Mouse (Mus musculus) hindbrain, embryonic 11.5 days (tissue): ENCODE results near the gene Aff1. TPM values are rescaled to one million over a fixed set of nuclear protein-coding genes. Genes with fewer than 3 reads are reported as not detected.

ENCODE experiments used
- ATAC-seq: fragments of 200-750 bp; cut with Nextera tagmentation; 2 replicates; pipeline ENCODE4 v1.8.0; 2017; ENCODE audit warnings: mild to moderate bottlenecking, moderate TSS enrichment, moderate library complexity; ENCODE audit not compliant: low FRiP score
- DNase-seq: peaks from one replicate; pipeline ENCODE4 v3.0.0-alpha.2; 2015; ENCODE audit warnings: low spot score
- H3K27ac ChIP-seq: fragments of 300-500 bp; sonication (generic); 2 replicates; pipeline ENCODE4 v1.5.1; 2014; ENCODE audit warnings: mild to moderate bottlenecking, low read depth, low read length
- H3K27me3 ChIP-seq: fragments of 300-500 bp; sonication (generic); 2 replicates; pipeline ENCODE4 v1.6.1; 2014; ENCODE audit warnings: mild to moderate bottlenecking, low read length, moderate library complexity, mixed read lengths; ENCODE audit not compliant: control insufficient read depth, insufficient read depth
- H3K36me3 ChIP-seq: fragments of 300-500 bp; sonication (generic); 2 replicates; pipeline ENCODE4 v1.6.1; 2014; ENCODE audit warnings: mild to moderate bottlenecking, low read length, moderate library complexity, mixed read lengths; ENCODE audit not compliant: control insufficient read depth, insufficient read depth
- H3K4me1 ChIP-seq: fragments of 300-500 bp; sonication (generic); replicated peaks from 2 replicates; pipeline ENCODE4 v1.6.1; 2014; ENCODE audit warnings: low read length, mixed read lengths; ENCODE audit not compliant: control insufficient read depth, insufficient read depth
- H3K4me2 ChIP-seq: fragments of 300-500 bp; sonication (generic); replicated peaks from 2 replicates; pipeline ENCODE4 v1.6.1; 2014; ENCODE audit warnings: mild to moderate bottlenecking, low read depth, low read length
- H3K4me3 ChIP-seq: fragments of 300-500 bp; sonication (generic); 2 replicates; pipeline ENCODE4 v1.5.1; 2014; ENCODE audit warnings: low read depth, low read length
- H3K9ac ChIP-seq: fragments of 300-500 bp; sonication (generic); 2 replicates; pipeline ENCODE4 v1.6.1; 2014; ENCODE audit warnings: low read depth, low read length
- H3K9me3 ChIP-seq: fragments of 300-500 bp; sonication (generic); 2 replicates; pipeline ENCODE4 v1.6.1; 2016; ENCODE audit warnings: low read length; ENCODE audit not compliant: control insufficient read depth
- WGBS: fragments of 180-500 bp; shearing (Covaris S2); extraction: QIAGEN DNeasy Blood & Tissue Kit; methylation state at CpG from one replicate; pipeline ENCODE4 v1.1.7; 2014; 5-methylcytosine and 5-hydroxymethylcytosine counted together
- polyA plus RNA-seq: library from polyadenylated mRNA; unstranded; fragments of >200 nt; fragmentation: Nextera tagmentation; extraction: Ambion mirVana; gene quantifications from 2 replicates; pipeline ENCODE4 v1.2.1, GENCODE M21; 2014

The Aff1 gene
- polyA plus RNA-seq, 1 experiment from 2014 or later = 7.0 TPM

DNA sequence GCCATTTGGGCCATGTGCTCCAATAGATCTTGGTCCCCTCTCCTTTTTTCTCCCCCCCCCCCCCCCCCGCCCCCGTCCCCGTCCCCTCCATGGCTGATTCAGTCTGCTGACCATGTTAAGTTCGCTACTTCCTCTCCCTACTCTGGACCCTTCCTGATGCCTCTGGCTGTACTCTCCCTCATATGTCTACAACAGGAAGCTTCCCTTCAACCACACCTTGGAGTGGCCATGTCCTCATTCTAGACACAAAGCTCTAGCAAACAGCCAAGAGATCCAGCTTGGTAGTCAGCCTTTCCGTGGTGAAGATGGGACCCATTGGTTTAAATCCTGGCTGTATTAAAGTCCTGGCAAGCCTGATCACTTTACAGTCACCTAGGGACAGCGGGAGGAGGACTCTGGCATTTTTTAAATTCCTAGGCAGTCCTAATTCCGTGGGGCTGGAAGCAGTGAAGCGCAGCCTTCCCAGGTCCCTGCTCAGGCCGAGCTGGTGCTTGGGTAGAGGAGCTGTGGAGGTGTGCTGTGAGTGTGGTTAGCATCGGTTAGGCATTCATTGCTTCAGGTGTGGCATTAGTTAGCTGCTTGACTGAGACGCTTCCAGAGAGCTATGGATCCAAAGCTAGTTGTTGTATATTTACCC is 144.1 kb downstream of the Aff1 start:
- Histone ChIP-seq H3K27ac (no peak overlapping the region), H3K4me1 (no peaks in the 10 kb centered on the region), H3K36me3 (no peaks in the 10 kb centered on the region), H3K4me3 (no peak overlapping the region), H3K9ac (no peak overlapping the region), H3K27me3 (no peaks in the 10 kb centered on the region), H3K4me2 (no peak overlapping the region), H3K9me3 (no peaks in the 10 kb centered on the region)
- no peak for DNase-seq
- no peak for ATAC-seq
- WGBS = 74% methylated on average over 8 of the region's 11 CpGs

DNA sequence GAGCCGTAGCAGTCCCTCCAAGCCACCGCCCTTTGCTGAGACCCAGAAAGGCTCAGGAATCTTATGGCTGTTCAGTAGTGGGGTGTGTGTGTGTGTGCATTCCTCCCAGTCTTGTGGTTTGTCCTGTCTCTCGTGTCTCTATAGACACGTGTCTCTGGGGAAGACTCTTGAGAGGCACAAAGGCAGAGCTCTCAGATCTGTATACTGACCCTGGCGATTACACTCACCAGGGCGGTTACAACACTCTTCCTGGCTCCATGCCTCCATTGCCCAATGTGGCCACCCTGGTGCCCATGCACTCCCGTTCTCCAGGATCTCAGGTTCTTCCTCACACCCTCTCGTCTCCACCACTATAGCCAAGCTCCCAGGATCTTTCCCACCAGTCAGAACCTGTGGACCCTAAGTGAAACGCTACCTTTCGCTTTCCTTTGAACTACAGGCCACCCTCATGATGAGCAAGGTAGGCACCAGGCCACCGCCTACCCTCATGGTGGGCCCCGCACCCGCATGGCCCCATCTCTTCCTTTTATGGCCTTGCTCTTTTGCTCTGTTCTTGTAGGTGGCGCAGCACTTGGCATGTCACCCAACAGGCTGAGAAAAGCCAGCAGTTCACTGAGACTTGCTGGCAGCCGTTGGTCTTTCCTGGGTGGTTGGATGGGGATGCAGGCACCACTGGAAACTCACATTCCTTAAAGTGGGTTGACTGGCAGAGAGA is 146.5 kb downstream of the Aff1 start:
- no peak overlapping the region for H3K27ac ChIP-seq
- no peaks in the 10 kb centered on the region for H3K27me3 ChIP-seq
- no peak overlapping the region for H3K4me3 ChIP-seq
- WGBS = 93% methylated on average over 15 of the region's 15 CpGs
- no peak for ATAC-seq
- H3K4me1 ChIP-seq = no peaks in the 10 kb centered on the region
- no peaks in the 10 kb centered on the region for H3K9me3 ChIP-seq
- H3K9ac ChIP-seq = no peak overlapping the region
- no peaks in the 10 kb centered on the region for H3K36me3 ChIP-seq
- no peak for DNase-seq
- no peak overlapping the region for H3K4me2 ChIP-seq

- DNase-seq = no peak
- WGBS = 95% methylated on average over 3 of the region's 3 CpGs
- Histone ChIP-seq H3K36me3 (no peaks in the 10 kb centered on the region), H3K4me2 (no peak overlapping the region), H3K9me3 (no peaks in the 10 kb centered on the region), H3K9ac (no peak overlapping the region), H3K27ac (no peak overlapping the region), H3K27me3 (no peaks in the 10 kb centered on the region), H3K4me1 (no peaks in the 10 kb centered on the region), H3K4me3 (no peak overlapping the region)
- ATAC-seq = no peak
These were observed 147.1 kb downstream of the Aff1 start for GRCm38 (mm10) chr5:103839265-103839626.

GRCm38 (mm10) chr5:103843938-103844337 is 151.8 kb downstream of the Aff1 start:
- Histone ChIP-seq H3K4me1 (no peaks in the 10 kb centered on the region), H3K27ac (no peak overlapping the region), H3K27me3 (no peaks in the 10 kb centered on the region), H3K36me3 (no peaks in the 10 kb centered on the region), H3K9me3 (no peaks in the 10 kb centered on the region), H3K9ac (no peak overlapping the region), H3K4me3 (no peak overlapping the region), H3K4me2 (no peak overlapping the region)
- ATAC-seq (no peak), DNase-seq (peak; percentile 67)
- 52% methylated on average over 1 of the region's 1 CpGs for WGBS

DNA sequence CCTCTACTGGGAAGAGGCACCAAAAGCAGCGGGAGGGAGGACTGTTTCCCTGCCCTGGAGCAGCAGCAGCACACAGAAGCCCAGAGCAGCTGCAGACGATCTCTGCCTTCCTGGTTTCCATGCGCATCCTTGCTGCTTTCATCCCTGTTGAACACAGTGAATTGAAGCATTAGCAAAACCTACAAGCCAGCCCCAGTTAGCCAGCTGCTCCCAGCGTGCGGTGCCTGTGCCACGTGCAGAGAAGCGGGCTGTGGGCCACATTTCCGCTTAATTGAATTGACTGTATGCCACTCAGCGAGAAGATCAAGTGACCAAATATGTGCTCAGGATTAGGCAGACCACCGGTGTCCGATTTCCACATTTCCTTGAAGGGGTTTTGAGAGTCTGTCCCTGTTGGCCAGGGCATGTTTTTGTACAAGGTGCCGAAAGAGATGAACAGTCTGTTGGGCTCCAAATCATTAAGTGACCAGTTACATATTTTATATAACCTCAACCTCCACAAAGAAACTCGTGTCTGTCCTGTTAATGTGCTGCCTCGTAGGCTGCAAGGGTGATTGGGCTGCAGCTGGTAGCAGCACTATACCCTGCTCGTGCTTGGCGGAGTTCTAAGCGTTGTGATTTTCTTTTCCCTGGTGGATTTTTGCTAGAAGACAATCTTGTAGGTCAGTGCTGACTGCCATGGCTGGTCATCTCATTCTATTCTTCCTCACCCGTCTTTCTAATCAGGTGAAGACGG is 153.4 kb downstream of the Aff1 start:
- DNase-seq = peak; percentile 39
- no peaks in the 10 kb centered on the region for H3K4me1 ChIP-seq
- 66% methylated on average over 19 of the region's 19 CpGs for WGBS
- H3K36me3 ChIP-seq = no peaks in the 10 kb centered on the region
- peak; percentile 67 for ATAC-seq
- no peaks in the 10 kb centered on the region for H3K9me3 ChIP-seq
- no peak overlapping the region for H3K9ac ChIP-seq
- H3K4me3 ChIP-seq = no peak overlapping the region
- no peak overlapping the region for H3K27ac ChIP-seq
- H3K4me2 ChIP-seq = no peak overlapping the region
- H3K27me3 ChIP-seq = no peaks in the 10 kb centered on the region

GRCm38 (mm10) chr5:103846154-103846551 is 154.0 kb downstream of the Aff1 start:
- DNase-seq (no peak), ATAC-seq (no peak)
- 84% methylated on average over 10 of the region's 10 CpGs for WGBS
- Histone ChIP-seq H3K9ac (no peak overlapping the region), H3K4me2 (no peak overlapping the region), H3K36me3 (no peaks in the 10 kb centered on the region), H3K4me3 (no peak overlapping the region), H3K4me1 (no peaks in the 10 kb centered on the region), H3K27ac (no peak overlapping the region), H3K27me3 (no peaks in the 10 kb centered on the region), H3K9me3 (no peaks in the 10 kb centered on the region)

DNA sequence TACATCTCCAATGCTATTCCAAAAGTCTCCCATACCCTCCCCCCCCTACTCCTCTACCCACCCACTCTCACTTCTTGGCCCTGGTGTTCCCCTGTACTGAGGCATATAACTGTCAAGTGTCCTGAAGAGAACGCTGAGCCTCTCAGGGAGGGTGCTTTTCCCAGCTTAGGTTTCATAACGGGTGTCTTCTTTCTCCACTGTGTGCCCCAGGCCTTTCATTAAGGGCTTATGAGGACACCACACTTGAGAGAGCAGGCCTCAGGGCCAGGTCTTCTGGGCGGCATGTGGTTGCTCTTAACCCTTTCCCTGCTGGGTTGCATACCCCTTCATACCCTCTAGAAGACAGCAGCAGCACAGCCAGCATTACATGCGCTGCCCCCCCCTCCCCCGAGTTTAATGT is 154.4 kb downstream of the Aff1 start:
- Histone ChIP-seq H3K27ac (no peak overlapping the region), H3K9me3 (no peaks in the 10 kb centered on the region), H3K4me3 (no peak overlapping the region), H3K9ac (no peak overlapping the region), H3K36me3 (no peaks in the 10 kb centered on the region), H3K4me2 (no peak overlapping the region), H3K27me3 (no peaks in the 10 kb centered on the region), H3K4me1 (no peaks in the 10 kb centered on the region)
- DNase-seq (peak; percentile 23), ATAC-seq (no peak)
- 52% methylated on average over 5 of the region's 5 CpGs for WGBS

GRCm38 (mm10) chr5:103848546-103848945 is 156.4 kb downstream of the Aff1 start:
- H3K9me3 ChIP-seq = no peaks in the 10 kb centered on the region
- no peaks in the 10 kb centered on the region for H3K27me3 ChIP-seq
- no peaks in the 10 kb centered on the region for H3K36me3 ChIP-seq
- H3K4me1 ChIP-seq = no peaks in the 10 kb centered on the region
- no peak for DNase-seq
- no peak overlapping the region for H3K9ac ChIP-seq
- no peak overlapping the region for H3K4me2 ChIP-seq
- no peak overlapping the region for H3K4me3 ChIP-seq
- WGBS = 95% methylated on average over 8 of the region's 8 CpGs
- no peak for ATAC-seq
- no peak overlapping the region for H3K27ac ChIP-seq
